Mouse (Mus musculus): ENCODE measurements around the gene Sapcd1. TPM values are rescaled to one million over a fixed set of nuclear protein-coding genes. Genes with fewer than 3 reads are reported as not detected.

Sapcd1 gene
- polyA plus RNA-seq (2016; fragmentation: Nextera tagmentation; extraction: Ambion mirVana), result 7.1 and 7.7 TPM in 2 replicates

DNA sequence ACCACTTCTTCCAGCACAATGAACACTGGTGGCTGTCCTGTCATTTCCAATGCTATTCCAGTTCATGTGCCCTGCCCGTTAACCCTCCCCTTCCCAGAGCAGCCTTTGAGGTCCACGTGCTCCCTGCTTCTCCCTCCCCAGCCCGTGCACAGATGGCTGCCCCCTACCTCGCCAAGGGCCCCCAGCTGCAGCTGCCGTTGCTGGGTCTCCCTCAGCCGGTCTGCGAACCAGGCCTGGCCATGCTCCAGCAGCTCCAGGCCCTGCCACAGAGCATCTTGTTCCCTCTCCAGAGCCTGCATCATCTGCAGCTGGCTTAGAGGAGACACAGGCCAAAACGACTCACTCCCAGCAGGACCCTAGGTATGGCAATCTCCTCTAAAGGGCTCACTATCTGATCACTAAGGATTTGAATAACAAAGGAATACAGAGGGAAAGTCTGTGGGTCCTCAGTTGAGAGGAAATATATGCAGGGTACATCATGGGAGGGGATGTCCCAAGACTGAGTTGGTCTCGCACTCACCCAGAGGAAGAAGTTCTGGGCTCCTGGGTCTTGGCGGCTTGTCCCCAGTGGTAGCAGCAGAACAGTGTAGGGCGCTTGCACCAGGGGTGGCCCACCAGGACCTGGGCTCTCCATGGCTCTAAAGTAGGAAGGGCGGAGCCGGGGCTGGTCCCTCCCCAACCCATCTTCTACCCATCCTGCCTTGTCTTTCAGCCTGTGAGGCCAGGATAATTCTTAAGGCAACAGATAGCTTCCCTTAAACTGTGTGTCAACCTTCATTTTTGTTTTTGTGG, at the start of gene Sapcd1:
Gene Sapcd1, minus strand, starts transcription at position 740 of the 792 bp plus-strand sequence.
- DNase-seq (ENCODE audit: low spot score), result peak; percentile 47
- WGBS, result 35% methylated on average over 13 of the region's 13 CpGs
- Histone ChIP-seq H3K4me3 (peak within 1 kb of the TSS; percentile 34), H3K27me3 (ENCODE audit: low read depth, poor library complexity, severe bottlenecking) (no peaks in the 10 kb centered on the region), H3K36me3 (peaks cover 4% of the 10 kb centered on the region; the same call in 1 of the 2 replicates), H3K9me3 (replicated peaks) (no peaks in the 10 kb centered on the region), H3K27ac (replicated peaks) (peak within 1 kb of the TSS; percentile 86), H3K4me1 (peaks cover 63% of the 10 kb centered on the region)

DNA sequence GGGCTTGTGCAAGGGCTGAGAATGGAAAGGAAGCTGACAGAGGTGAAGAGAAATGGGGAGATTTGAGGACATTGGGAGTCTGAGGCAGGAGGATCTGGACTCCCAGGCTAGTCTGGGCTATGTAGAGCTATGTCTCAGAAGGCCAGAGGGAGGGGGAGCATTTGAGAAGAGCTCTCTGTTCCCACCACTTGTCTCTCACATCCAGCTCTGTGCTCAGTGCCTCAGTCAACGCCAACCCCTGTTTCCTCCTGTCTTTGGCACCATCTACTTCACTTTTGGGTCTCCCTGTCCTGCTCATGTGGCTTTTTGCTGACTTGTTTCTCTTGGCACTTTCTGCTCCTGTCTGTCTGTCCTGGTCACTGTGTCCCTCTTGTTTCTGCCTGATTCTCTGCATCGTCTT, 49.5 kb upstream of the Sapcd1 start:
- Histone ChIP-seq H3K4me3 (peak overlapping the region; percentile 45), H3K36me3 (no peaks in the 10 kb centered on the region), H3K9me3 (replicated peaks) (no peaks in the 10 kb centered on the region), H3K27me3 (ENCODE audit: low read depth, poor library complexity, severe bottlenecking) (peaks cover 23% of the 10 kb centered on the region), H3K27ac (replicated peaks) (peak overlapping the region; percentile 79), H3K4me1 (peaks cover 28% of the 10 kb centered on the region)
- DNase-seq (ENCODE audit: low spot score), result no peak
- 55% methylated on average over 2 of the region's 2 CpGs for WGBS

DNA sequence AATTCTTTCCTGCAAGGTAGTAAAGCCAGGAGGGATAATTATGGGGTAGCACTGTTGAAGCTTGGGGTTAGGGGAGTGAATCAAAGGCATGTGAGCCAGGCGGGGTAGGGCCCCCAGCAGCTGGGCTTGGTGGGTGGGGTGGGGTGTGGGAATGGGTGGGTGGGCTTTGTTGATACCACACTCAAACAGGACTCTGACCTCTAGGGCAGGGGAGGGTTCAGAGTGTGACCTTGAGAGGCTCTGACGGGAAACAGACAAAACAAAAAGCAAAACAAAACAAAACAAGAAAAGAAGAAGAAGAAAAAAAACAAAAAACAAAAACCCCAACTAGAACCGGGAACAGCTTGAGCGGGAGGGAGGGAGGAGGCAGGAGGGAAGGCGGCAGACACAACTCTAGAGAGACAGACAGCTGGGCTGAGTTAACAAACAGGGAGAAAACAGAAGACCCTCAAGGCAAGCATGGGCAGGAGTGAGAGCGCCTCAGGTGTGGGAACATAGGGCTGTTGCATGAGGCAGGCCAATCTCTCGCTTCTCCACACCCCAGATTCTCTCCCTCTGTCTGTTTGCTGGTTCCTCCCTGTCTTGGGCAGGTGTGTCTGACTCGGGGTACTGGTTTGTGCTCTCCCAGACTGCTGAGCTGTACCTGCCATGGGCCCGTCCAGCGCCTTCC, 48.8 kb upstream of the Sapcd1 start, which contains the start of gene Ly6g6e:
Gene Ly6g6e, plus strand, starts transcription at position 396 of the 670 bp plus-strand sequence.
- 36% methylated on average over 10 of the region's 10 CpGs for WGBS
- Histone ChIP-seq H3K27ac (replicated peaks) (peak within 1 kb of the TSS; percentile 79), H3K9me3 (replicated peaks) (no peaks in the 10 kb centered on the region), H3K27me3 (ENCODE audit: low read depth, poor library complexity, severe bottlenecking) (peaks cover 23% of the 10 kb centered on the region), H3K4me3 (peak within 1 kb of the TSS; percentile 45), H3K4me1 (peaks cover 28% of the 10 kb centered on the region), H3K36me3 (no peaks in the 10 kb centered on the region)
- no peak for DNase-seq (ENCODE audit: low spot score)

DNA sequence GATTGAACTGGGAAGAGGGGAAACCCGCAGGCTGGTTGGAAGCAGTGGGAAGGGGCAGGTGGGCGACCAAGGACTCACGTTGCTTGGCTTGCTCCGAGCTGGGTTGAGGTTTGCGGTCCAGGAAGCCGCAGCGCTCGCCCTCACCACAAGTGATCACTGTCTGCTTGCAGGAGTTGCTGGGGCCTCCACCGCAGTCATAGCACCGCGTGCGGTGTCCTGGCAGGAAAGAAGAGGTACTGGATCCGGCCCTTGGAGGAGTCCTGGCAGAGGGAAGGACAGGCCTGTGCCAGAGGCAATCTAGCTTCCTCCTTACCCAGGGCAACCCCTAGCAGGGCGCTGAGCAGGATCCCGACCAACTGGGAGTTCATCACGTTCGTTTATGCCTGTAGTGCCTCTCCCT, 46.3 kb upstream of the Sapcd1 start:
- Histone ChIP-seq H3K4me1 (peaks cover 28% of the 10 kb centered on the region), H3K36me3 (no peaks in the 10 kb centered on the region), H3K27me3 (ENCODE audit: low read depth, poor library complexity, severe bottlenecking) (peaks cover 23% of the 10 kb centered on the region), H3K4me3 (no peak overlapping the region), H3K27ac (replicated peaks) (peak overlapping the region; percentile 14; the same call in 1 of the 2 replicates), H3K9me3 (replicated peaks) (no peaks in the 10 kb centered on the region)
- DNase-seq (ENCODE audit: low spot score), result no peak
- 68% methylated on average over 17 of the region's 17 CpGs for WGBS

DNA sequence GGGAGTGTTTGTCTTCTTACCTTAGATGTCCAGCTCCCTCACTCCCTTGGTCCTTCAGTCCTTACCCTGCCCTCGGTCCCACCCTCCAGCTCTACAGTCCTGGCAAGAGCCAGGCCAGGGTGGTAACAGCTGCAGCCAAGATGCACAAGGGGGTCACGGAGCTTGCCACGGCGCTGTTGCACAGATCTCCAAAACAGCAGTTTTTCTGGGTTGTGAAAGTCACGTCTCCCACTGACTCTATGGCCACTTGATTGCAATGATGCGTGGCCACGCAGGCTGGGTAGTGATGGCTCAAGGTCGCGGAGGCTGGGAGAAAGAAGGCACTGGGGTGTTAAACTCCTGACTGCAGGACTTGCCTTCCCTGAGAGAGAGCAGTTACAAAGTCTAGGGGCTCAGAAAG, 43.6 kb upstream of the Sapcd1 start:
- H3K36me3 ChIP-seq, result no peaks in the 10 kb centered on the region
- H3K4me1 ChIP-seq, result peaks cover 9% of the 10 kb centered on the region
- no peaks in the 10 kb centered on the region for H3K9me3 ChIP-seq (replicated peaks)
- no peak for DNase-seq (ENCODE audit: low spot score)
- no peak overlapping the region for H3K27ac ChIP-seq (replicated peaks)
- peaks cover 26% of the 10 kb centered on the region for H3K27me3 ChIP-seq (ENCODE audit: low read depth, poor library complexity, severe bottlenecking)
- no peak overlapping the region for H3K4me3 ChIP-seq
- 87% methylated on average over 9 of the region's 9 CpGs for WGBS

DNA sequence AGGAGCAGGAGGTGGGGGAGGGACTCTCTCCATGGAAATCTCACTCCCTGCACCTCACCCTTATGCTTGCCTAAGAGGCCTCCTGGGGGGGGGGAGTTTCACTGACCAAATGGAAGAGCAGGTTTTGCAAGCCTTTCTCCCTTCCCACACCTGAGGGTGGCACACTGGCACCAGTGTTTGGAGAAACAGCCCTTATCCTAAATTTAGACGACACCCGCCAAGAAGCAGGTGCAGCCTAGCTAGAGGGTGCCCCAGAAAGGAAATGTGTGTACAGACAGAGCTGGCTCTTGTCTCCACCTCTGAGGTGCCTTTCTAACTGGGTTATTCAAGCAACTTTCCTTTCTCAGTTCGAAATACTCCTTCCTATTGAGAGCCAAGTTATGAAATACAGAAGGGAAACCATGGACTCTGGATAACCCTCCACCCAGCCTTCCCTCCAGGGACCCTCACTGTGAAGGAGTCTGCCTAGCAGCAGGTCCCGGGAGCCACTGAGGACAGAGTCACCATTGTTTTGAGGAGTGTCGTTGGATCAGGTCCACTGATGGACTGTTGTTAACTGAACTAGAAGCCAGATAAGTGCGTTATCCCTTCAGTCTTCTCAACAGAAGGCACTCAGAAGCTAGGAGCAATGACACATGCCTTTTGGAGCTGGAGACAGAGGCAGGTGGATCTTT, 42.9 kb upstream of the Sapcd1 start:
- H3K27me3 ChIP-seq (ENCODE audit: low read depth, poor library complexity, severe bottlenecking), result peaks cover 34% of the 10 kb centered on the region
- no peaks in the 10 kb centered on the region for H3K9me3 ChIP-seq (replicated peaks)
- H3K4me3 ChIP-seq, result no peak overlapping the region
- no peak for DNase-seq (ENCODE audit: low spot score)
- H3K36me3 ChIP-seq, result no peaks in the 10 kb centered on the region
- peaks cover 7% of the 10 kb centered on the region for H3K4me1 ChIP-seq
- H3K27ac ChIP-seq (replicated peaks), result no peak overlapping the region
- WGBS, result 68% methylated on average over 6 of the region's 6 CpGs

DNA sequence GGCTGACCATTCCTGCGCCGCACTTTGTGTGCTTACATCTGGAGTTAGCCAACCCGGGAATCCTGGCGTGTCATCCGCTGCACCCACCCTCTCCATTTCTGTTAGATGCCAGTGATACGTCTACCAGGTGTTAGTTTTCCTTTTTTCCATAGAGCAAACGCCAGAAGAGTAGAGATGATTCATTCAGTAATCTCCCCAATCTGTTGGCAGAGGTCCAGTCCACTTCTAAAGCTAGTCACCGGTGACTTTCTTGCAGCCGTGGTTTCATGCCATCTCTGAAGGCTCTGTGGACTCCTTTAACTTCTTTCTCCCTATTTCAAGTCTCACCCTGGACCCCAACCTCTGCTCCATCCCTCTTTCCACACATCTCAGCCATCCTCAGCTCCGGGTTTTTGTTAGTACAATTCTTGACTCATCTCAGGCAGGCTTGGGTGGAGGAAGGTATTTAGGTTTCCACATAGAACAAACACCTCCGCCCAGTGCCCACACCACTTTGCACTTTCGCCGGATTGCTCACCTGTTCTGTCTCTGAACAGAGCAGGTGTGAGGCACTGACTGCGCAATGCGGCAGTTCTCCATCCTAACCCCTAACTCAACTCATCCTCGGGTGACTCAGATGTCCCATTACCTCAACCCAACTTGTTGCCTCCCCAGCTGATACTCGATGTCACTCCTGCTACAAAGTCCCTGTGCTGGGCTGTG, 40.5 kb upstream of the Sapcd1 start:
- 87% methylated on average over 17 of the region's 17 CpGs for WGBS
- Histone ChIP-seq H3K4me3 (no peak overlapping the region), H3K27ac (replicated peaks) (no peak overlapping the region), H3K9me3 (replicated peaks) (no peaks in the 10 kb centered on the region), H3K27me3 (ENCODE audit: low read depth, poor library complexity, severe bottlenecking) (peaks cover 57% of the 10 kb centered on the region), H3K4me1 (peaks cover 29% of the 10 kb centered on the region), H3K36me3 (peaks cover 4% of the 10 kb centered on the region; the same call in 1 of the 2 replicates)
- no peak for DNase-seq (ENCODE audit: low spot score)

DNA sequence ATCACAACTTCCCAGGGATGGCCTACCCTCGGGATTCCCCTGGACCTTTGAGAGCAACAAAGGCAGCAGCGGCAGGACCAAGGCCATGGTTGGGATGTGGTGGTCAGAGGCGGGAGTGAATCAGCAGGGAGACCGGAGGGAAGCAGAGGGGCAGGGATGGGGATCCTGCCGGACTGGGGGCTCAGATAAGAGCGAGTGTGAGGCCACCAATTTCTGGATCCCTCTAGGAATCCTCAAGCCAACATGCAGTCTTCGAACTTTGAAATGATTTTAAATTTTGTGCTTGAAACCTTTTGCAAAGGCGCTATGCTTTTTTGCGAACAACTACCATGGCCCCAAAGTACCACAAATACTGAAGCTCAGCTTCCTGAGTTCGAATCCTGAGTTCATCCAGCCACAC, 38.3 kb upstream of the Sapcd1 start, which contains the start of gene Mpig6b:
Gene Mpig6b, minus strand, starts transcription at position 101 of the 400 bp plus-strand sequence.
- DNase-seq (ENCODE audit: low spot score), result no peak
- Histone ChIP-seq H3K4me3 (peak within 1 kb of the TSS; percentile 52), H3K27ac (replicated peaks) (peak within 1 kb of the TSS; percentile 70), H3K36me3 (peaks cover 26% of the 10 kb centered on the region), H3K27me3 (ENCODE audit: low read depth, poor library complexity, severe bottlenecking) (peaks cover 74% of the 10 kb centered on the region), H3K9me3 (replicated peaks) (no peaks in the 10 kb centered on the region), H3K4me1 (peaks cover 33% of the 10 kb centered on the region)
- 41% methylated on average over 10 of the region's 10 CpGs for WGBS

DNA sequence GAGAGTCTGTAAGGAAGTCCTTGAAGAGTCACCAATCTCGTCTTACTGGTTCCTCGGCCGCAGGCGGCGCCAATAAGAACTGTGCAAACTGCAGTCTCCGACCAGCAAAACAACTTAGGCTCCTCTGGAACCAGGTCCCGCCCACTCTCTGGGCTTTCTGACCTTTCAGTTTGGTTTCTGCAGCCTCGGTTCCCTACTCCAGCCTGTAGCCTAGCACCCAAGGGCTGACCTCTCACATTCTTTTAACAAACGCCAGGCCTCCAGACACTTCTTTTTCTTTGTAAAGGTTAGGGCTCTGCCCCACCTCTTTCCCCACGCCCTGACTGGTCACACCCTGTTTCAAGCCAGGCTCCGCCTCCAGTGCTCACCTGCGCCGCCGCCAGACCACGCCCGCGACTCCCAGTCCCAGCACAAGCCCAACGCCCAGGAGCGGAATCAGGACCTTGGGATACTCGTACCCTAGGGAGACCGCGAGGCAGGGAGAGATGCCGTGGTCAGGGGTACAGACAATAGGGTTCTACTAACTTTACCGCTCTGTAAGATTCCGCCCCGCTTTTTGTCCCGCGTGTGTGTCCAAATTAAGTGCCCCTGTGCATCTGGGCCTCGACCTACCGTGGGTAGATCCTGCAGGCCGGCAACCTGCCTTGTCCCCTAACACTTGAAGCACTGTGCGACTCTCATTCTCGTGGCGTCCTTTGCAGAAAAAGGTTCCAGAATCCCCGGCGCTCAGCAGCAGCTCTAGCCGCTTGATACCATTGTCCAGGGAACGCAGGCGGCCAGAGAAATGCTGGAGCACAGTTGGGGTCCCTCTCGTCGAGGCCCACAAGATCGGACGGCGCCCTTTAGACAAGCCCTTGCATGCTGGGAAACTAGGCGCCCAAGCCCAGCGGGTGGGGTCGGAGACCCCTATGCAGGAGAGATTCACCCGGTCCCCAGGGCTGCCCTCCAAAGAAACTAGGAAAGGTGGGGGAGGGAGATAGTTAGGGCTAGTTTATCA, 37.4 kb upstream of the Sapcd1 start, which contains the start of gene Ly6g6c:
Gene Ly6g6c, plus strand, starts transcription at position 438 of the 997 bp plus-strand sequence.
- peaks cover 74% of the 10 kb centered on the region for H3K27me3 ChIP-seq (ENCODE audit: low read depth, poor library complexity, severe bottlenecking)
- H3K4me1 ChIP-seq, result peaks cover 41% of the 10 kb centered on the region
- peak within 1 kb of the TSS; percentile 52 for H3K4me3 ChIP-seq
- DNase-seq (ENCODE audit: low spot score), result peak; percentile 65
- no peaks in the 10 kb centered on the region for H3K9me3 ChIP-seq (replicated peaks)
- H3K36me3 ChIP-seq, result peaks cover 34% of the 10 kb centered on the region
- peak within 1 kb of the TSS; percentile 70 for H3K27ac ChIP-seq (replicated peaks)
- WGBS, result 1% methylated on average over 48 of the region's 48 CpGs

DNA sequence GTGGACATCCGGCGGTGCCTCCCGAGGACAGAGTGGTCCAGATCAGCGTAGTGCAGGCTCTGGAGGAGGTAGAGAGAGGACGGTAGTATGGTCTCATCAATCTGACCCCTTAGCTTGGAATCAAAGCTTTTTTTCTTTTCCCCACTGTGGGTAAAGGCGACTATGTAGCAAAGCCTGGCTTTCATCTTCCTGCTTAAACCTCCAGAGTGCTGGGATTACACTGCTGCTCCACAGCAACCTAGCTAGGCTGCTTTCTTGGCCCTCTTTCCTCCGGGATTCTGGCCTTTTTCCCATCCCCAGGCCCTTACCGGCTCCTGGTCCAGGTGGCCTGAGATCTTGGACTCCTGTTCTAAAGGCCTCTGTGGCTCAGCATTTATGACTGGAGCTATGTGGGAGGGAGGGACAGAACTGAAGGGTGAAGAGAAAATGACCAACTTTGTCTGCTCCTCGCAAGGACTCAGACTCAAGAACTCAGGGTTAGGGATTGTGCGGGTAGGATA, 36.6 kb upstream of the Sapcd1 start:
- Histone ChIP-seq H3K4me3 (peak overlapping the region; percentile 52), H3K27me3 (ENCODE audit: low read depth, poor library complexity, severe bottlenecking) (peaks cover 74% of the 10 kb centered on the region), H3K4me1 (peaks cover 49% of the 10 kb centered on the region), H3K36me3 (peaks cover 38% of the 10 kb centered on the region), H3K27ac (replicated peaks) (0 out of 2 replicates have a peak overlapping the region, but pooled peaks have one; percentile 28), H3K9me3 (replicated peaks) (no peaks in the 10 kb centered on the region)
- DNase-seq (ENCODE audit: low spot score), result no peak
- WGBS, result 37% methylated on average over 10 of the region's 10 CpGs

DNA sequence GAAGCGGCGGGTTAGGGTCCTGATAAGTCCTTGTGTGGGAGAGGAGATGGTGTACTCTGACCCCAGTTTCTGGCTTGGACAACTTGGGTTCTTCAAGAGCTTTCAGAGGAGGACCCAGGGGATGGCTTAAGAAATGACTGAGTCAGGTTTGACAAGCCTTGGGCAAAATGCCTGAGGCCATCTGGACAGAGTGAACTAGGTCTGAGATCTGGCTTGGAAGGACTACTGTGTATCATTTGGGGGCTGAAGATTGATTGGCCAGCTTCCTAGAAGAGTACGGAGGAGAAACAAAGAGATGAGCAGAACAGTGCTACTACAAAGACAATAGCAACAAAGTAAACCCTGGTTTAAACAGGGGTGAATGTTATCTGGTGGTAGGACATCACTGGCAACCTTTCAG, 35.6 kb upstream of the Sapcd1 start:
- peaks cover 68% of the 10 kb centered on the region for H3K27me3 ChIP-seq (ENCODE audit: low read depth, poor library complexity, severe bottlenecking)
- DNase-seq (ENCODE audit: low spot score), result no peak
- no peak overlapping the region for H3K27ac ChIP-seq (replicated peaks)
- peaks cover 38% of the 10 kb centered on the region for H3K36me3 ChIP-seq
- peaks cover 54% of the 10 kb centered on the region for H3K4me1 ChIP-seq
- 96% methylated on average over 3 of the region's 3 CpGs for WGBS
- H3K9me3 ChIP-seq (replicated peaks), result no peaks in the 10 kb centered on the region
- no peak overlapping the region for H3K4me3 ChIP-seq

Measured in midbrain, embryonic 10.5 days (tissue).